Mouse (Mus musculus) cortical plate, adult 2 months (tissue): ENCODE measurements around the gene Fli1.

ENCODE experiments used
- CTCF ChIP-seq: fragments of 200-500 bp; IDR thresholded peaks from 2 replicates; pipeline ENCODE4 v1.5.1; 2011; ENCODE audit warnings: mild to moderate bottlenecking, control low read depth, low read length; ENCODE audit not compliant: insufficient read depth; ENCODE audit errors: extremely low read depth
- POLR2A ChIP-seq: fragments of 200-500 bp; IDR thresholded peaks from 2 replicates; pipeline ENCODE4 v1.6.1; 2011; ENCODE audit warnings: mild to moderate bottlenecking, low read length, control low read depth; ENCODE audit not compliant: insufficient read depth; ENCODE audit errors: extremely low read depth

GRCm38 (mm10) chr9:32502256-32503010 lies 40.2 kb downstream of the Fli1 start:
- TF ChIP-seq POLR2A (no peak), CTCF (no peak)
